Mouse (Mus musculus) right cerebral cortex, postnatal 4 days (tissue): Measurements from ENCODE around the gene Adamts15.

Experiments used
- DNase-seq: peaks from one replicate; pipeline ENCODE4 v3.0.0-alpha.2; 2022

Adamts15 gene

DNA sequence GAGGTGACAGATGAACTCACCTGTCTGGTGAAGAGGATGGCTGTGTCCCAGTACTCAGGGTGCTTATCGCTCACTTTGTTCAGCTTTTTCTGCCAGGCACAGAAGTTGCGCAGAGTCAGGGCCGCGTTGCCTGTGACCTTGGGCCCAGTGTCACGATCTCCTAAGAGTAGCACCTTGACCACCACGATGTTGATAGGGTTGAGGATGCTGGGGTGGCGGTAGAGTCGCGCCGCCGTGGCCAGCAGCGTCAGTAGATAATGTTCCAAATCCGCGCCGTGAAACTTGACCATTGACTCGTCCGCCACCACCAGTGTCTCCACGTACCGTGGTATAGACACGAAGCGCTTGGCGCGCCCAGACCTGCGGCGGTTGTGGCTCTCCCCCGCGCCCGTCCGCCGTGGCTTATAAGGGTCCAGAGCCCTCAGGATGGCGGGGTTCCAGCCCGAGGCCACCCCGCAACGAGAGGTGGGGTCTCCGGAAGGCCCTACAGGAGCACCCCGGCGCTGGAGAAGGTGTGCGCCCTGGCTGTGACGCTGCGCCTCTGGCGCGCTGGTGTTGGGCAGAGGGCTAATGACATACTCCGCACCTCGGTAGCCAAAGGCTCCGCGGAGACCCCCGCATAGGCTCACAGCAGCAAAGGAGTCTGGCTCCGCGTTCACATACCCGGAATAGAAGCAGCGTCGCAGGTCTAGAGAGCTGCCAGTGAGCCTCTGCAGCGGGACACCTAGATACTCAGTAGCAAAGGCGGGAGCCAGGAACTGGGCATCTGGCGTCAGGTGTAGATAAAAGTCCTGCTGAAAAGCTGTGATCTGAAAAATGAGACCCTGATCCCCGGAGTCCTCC is 770 bp downstream of the Adamts15 start:
- no peak for DNase-seq

DNA sequence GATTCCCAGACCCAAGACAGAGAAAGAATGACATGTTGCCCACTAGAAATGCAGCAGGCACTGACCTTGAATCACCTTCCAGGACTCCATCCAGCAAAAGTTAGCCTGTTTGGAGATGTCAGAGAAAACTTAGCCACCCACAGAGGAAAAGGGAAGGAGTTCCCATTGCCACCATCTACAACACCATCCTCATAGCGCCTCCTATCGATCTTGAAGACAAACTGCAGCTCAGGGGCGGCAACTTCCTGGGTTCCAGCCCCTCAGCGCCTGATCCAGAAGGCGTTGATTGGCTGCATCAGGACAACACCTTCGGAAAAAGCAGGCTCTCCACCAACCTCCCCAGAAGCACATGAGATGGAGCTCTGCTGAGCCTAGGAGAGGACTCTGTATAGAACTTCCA is 1.5 kb downstream of the Adamts15 start:
- DNase-seq: no peak

DNA sequence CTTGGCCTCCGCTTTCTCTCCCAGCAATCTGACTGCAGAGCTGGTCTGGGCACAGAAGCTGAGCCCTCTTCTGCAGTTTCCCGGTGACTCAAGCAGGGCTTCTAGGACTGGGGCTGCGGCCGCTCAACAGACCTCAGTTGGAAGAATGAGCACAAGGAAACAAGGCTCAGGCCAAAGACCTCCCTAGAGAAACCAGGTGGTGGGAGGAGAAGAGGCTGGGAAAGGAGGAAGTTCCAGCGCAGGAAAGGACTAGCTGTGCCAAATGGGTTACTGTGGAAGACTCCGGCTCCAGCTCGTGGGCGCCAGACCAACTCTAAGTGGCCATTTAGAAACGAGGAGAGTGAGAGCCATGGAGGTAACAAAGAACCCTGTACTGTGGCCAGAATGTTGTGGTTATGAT is 2.6 kb downstream of the Adamts15 start:
- no peak for DNase-seq

DNA sequence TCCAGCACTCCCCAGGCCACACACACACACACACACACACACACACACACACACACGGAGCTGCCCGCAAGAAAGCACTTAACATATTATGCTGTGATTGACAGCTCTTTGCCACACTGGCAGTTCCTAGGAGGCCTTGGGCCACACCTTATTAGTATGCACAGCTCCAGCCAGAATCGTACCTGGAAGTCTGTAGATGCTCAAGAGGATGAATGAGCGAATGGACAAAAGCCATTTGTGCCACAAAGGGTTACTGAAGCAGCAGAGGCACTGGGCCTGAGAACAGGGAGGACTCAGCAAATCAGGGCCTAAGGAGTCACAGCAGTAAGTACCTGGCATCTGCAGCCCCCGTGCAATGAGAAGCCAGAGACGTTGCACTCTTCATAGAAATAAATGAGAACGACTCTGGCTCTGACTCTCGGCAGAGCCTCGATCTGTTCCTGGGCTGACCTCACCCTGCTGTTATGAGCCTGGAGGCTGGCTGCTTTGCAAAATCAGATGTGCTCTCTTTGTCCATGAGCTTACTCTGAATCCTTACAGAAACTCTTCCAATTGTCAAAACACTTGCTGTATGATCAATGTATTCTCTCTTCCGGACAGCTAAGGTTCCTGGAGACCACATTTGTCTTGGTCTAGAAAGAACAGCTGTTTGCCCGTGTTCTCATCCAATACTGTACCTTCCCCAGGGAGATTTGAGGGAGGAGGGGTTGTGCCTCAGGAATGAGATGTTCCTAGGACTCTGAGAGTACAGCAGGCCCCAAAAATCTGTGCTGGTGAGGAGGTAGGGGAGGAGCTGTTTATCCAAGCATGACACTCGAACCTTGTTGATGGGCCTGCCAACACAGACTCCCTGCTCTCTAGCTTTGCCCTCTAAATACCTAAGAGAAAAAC is 3.5 kb downstream of the Adamts15 start:
- DNase-seq: no peak

DNA sequence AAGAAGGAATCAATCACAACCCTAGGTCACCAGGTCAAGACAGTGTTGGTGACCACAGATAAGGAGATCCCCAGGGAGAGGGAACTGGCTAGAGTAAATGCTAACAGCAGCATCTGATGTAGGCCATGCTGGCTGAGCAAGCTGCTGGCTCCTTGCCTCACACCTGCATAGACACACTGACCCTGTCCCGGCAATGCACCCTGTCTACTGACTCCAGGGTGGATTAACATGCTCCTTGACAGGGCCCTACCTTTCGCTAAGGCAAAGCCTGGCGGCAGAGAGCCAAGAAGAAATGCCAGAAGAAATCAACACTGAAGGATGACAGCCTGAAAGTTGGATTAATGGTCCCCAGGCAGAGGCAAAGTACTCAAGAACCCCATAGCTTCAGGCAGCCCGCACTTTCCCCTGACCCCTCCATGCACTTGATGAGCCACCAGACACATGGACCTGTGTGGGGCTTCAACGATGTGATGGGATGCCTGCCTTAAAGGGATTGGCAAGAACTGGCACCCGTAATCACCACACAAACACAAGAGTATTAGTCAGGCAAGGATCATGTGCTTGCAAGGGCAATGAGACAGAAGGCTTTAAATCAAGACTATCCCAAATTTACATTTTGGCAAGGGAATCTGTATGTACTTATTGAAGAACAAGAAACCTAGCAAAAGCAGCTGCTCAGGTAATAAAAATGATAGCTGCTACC is 5.8 kb downstream of the Adamts15 start:
- DNase-seq: no peak

DNA sequence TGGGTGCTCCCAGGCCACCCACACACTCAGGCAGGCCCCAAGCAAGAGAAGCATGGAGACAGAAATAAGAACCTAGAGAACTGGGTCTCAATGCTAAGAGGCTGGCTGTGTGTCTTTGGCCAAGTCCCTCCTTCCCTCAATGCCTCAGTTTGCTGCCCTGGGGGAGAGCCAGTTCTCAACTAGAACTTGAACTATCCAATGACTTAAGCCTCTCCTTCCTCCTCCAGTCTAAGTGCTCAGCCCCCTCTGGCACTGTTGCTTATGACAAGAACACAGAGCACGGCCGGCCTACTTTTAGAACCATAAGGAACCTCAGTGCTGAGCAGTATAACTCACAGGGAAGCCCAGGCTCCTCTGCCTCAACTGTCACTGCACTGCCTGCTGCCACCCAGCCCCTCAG is 8.0 kb downstream of the Adamts15 start:
- no peak for DNase-seq

DNA sequence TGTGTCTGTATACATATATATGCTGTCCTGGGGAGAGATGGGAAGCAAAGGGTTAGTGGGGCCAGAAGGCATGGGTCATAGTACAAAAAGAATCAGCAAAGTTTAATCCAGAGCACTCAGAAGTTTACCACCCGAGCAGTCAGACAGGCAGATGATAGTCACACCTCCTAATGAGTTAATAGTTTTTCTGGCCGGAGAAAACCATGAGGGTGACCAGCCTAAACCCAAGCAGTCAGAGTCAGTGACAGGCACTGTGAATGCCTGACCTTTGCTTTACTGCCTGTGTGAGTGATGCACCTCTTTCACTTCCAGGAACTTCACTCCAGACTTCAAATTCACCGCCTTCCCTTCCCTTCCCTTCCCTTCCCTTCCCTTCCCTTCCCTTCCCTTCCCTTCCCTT is 8.8 kb downstream of the Adamts15 start:
- no peak for DNase-seq

DNA sequence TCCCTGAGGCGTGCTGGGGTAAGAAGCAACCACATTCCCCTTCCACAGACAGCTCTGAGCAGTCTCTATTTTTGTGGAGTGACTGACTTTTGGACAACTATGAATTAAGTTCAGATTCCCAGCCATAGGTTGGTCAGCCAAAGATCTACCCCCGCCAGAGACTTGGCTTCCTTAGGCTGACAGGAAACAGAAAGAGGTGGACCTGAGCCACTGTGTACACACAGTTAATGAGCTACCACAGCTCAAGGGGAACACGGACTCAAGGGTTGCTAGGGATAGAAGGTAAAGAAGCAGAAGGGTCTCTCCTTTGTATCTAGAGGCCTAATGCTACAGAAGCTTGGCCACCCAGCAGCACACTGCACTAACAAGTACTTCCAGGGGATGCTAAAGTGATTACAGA is 10.1 kb downstream of the Adamts15 start:
- no peak for DNase-seq

DNA sequence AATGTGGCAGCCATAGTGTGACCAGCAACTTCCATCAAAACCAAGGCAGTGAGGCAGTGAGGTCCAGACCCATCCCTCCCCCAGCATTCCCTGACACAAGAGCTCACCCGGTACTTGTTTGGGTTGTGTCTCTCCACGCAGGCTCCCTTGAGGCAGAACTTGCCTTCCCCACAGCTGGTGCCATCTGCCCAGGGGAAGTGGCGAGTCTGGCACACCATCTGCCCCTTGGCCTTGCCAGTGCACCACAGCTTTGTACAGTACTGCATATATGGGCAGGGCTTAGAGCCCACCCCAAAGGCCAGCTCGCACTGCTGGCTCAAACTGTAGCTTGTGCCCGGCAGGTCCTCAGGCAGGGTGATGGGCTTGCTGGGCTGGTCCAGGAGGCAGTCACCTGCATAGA is 11.8 kb downstream of the Adamts15 start:
- DNase-seq: no peak

DNA sequence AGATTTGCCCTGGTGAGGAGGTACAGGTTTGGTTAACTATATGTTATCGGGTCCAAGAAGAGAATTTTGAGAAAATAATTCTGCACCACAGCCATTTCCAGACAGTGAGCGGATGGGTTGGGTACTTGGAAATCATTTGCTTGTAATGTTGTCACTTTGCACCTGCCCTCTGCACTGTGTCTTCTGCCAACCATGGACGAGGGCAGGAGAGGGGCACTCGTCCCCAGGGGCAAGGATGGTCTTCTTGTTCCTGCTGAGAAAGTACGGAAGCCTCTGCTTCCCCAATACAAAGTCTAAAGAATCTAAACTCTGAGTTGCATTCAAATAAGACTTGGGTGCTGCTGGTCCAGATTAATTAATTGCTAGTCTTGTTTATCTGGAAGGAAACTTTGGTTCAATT is 13.3 kb downstream of the Adamts15 start:
- DNase-seq: no peak

DNA sequence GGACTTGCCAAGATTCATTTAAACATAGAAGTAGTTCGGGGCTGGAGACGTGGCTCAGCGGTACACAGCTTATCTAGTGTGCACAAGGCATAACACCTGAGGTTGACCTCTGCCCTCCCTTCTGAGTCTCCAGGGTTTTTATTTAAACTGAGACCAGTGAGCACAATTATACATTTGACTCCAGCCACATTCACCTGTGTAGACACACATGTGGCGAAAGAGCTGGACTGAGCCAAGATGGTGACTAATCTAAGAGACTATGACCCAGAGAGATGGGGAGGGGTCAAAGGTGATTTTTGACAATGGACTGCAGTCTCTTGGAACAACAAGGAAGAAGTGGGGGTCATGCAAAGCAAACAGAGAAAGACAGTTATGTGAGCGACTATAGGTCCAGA is 14.0 kb downstream of the Adamts15 start:
- DNase-seq: no peak

DNA sequence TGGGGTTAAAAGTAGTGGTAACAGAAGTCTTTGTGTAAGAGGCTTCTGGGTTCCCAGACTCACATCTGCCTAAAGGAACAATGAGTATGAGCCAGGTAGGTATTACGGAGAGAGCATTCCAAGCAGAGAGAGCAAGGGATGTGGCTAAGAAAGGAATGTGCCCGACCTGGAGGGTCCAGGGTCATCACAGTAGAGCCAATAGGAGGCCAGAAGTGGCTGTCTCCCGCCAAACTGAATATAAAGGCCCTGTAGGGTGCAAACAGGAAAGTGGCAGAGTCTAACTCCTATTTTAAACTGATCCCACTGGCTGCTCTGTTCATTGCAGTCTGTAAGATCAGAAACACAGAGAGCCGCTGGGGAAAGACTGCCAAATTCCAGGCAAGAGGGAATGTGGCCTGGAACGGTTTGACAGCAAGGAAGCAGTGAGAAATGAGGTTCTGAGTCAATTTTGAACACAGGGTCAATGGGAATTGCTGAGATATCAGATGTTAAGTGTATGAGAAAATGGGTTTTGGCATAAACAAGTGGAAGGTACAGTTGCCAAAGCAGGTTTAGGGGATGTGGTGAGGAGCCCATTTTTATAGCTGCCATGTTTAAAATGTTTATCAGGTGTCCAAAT is 14.5 kb downstream of the Adamts15 start:
- no peak for DNase-seq

DNA sequence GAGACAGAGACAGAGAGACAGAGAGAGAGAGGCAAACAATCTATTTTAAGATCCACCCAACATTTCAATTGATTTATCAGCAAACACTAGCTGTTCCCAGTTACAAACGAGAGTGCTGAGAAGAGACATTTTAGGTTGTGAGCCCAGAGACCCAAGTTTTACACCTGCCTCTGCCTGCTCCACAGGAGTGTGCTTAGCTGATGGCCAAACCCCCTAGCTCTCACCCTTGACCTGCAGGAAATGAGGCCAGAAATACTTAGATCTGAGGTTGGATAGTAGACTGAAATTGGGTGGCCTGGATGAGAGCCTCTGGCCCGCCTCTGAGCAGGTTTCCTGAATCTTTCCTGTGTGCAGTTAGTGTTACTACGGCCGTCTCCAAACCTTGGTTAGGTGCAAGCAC is 15.8 kb downstream of the Adamts15 start:
- DNase-seq: no peak

DNA sequence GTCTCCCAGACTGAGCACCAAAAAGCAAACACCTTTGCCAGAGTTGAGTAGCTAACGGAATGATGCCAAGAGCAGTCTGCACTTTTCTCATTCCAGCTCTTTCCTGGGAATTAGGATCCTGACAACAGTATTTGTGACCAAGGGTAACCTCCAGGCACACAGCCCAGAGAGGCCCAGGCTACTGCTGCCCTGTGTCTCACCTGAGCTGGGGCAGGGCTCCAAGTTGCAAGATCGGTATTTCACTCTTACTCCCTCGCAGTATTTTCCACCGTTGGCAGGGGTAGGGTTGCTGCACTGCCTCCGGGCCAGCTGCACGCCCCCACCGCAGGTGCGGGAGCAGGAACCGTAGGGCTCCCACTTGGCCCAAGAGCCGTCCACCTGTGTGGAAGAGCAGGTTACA is 16.4 kb downstream of the Adamts15 start:
- no peak for DNase-seq

DNA sequence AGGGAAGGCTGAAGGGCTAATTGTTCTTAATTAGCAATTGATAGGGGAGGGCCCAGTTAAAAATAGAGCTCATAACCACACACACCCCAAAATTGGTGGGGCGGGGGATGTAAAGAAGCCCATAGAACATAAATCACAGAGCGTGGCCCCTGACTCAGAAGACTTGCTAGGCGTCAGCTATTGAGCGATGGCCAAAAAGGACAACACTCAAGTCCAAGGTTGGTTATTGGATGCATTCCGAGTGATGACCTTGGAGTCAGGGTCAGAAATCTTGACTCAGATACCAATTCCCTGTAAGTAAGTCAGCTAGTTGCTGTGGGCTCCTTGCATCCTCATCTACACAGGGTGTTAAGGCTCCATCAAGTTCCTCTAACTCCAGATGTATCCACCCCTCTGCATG is 19.0 kb downstream of the Adamts15 start:
- no peak for DNase-seq

DNA sequence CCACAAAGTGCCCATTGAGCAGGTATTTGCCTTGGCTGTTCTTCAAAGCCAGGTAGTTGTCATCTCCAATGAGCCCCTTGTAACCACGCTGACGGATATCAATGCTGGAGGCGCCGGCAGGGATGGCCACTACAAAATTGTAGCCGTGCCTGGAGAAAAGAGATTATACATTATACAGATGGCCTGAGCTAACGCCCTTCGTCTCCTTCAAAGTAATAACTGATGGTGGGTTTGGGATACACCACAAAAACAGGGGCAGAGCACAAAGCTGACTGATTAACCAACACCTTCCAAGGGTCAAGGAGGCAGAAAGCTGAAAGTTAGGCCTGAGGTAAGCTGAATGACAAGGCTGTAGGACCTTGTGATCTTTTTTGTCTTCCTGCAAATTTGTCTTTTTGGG is 19.6 kb downstream of the Adamts15 start:
- DNase-seq: no peak

DNA sequence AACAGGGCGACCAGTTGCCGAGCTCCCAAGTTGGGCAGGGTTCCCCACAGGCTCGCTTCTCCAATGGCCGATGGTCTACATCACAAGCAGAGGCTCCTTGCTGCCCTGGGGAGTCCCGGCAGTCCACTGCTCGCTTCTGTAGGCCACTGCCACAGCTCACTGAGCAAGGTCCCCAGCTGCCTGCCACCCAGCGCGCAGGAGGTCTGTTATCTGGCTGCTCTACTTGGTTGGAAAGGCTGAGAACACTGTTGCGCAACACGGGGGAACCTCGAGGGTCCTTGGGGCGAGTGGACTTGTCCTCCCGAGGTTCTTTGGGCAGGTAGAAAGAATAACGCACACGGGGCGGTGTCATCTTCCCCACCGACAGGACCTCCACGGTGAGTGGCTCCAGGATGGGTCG is 20.1 kb downstream of the Adamts15 start:
- no peak for DNase-seq

DNA sequence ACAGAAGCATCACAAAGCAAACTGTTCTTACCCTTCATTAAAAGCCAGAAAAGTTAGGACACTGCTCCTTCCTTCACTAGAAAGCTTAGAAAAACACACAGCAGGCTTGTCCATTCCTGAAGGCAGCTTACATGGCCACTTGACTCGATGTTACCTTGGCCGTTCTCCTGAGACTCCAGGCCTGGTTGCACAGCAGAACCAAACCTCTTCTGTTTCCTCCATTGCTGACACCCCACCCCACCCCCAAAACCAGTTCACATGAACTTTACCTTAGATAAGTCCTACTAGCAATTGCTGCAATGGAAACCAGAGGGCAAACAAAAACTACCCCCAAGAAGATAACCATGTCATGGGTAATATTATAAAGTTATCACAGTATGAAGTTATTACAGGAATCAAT is 25.1 kb downstream of the Adamts15 start:
- DNase-seq: no peak

DNA sequence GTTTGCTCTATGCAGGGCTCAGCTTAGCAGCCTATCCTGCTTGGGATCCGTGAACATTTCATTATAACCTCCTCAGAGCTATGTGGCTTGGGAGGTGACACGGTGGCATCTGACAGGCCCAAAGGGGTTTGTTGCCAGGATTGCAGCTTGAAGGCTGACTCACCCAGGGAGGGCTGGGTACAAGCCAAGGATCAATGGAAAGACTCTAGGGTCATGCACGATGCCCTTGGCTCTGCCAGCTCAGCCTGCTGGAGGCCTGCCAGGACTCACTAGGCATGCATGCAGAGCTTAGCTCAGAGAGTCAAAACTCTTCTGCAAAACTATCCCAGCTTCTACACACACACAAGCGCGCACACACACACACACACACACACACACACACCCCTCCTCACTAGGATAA is 25.5 kb downstream of the Adamts15 start:
- peak; percentile 41 for DNase-seq

DNA sequence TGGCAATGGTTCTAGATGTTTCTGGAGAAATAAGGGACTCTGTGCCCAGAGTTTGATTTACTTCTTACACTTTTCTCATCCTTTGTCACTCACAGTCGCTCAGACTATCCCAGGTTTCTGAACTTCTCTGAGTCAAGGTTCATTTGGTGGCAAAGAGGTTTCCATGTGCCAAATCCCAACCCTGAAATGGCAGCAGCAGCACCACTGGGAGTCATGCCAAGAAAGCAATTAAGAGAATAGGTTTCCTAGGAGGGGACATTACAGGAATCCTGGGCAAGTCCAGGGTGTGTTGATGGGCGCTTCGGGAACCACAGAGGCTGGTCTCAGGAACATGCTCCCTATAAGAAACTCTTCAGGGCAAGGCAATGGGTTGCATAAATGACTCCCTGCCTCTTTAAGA is 26.6 kb downstream of the Adamts15 start:
- no peak for DNase-seq

DNA sequence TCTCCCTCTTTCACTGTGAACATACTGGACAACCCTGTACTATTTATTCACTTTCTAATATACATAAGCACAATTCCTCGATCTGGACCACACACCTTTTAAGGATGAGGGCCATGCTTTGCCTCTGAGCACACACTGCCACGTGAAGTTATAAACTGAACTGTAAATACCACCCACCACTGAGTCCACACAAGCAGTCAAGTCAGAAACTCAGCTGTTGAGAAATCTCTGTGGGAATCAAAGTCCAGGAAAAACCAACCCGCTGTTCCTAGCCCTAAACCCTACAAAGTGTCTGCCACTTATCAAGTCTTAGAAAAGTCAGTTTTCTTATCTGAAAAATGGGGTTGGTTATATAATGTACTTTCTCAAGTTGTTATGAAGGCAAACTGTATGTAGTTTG is 36.0 kb downstream of the Adamts15 start:
- DNase-seq: no peak

DNA sequence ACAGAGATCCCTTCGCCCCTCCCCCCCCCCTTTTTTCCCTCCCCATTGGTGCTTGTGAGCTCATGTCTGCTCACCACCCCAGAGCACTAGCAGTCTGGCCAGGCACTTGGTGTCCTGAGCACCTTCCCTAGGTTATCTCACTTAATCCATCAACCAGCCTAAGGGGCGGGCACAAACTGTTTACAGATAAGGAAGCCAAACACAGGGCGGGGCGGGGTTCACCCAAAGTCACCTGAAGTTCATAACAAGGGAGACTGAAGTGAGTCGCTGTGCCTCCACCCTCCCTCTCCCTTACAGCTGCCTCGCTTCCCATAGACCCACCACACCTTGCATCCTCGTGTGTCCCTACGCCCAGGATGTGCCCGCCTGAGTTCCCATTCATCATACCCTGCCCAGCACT is 41.7 kb downstream of the Adamts15 start:
- DNase-seq: no peak

DNA sequence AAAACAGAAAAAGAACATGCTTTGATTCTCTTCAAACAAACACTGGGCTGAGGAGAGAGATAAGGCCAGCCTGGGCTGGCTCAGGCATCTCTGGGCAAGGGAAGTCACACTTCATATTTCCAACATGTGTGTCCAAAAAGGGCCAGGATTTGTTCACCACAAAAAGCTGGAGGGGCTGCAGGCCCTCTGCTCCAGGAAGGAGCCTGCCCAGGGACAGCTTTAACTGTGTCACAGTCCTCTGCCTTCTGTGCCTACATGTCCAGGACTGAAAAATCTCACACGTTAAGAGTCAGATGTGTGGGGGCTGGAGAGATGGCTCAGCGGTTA is 42.3 kb downstream of the Adamts15 start:
- DNase-seq: no peak
